Mouse (Mus musculus): ENCODE measurements around the gene Zfp961. TPM values are rescaled to one million over a fixed set of nuclear protein-coding genes. Genes with fewer than 3 reads are reported as not detected.
A peak's percentile ranks its signal among the peaks of the same experiment; 100 is the strongest.
"Not testable (repeated sequence)": the region's sequence is repeated elsewhere in the genome, so short reads cannot be mapped to it uniquely, and the experiment has no call there.

The Zfp961 gene
- polyA plus RNA-seq, 1 experiment from 2014 or later, result 20.0 TPM

- Histone ChIP-seq H3K4me3 (replicated peaks; ENCODE audit: low read length) (no peak overlapping the region), H3K4me2 (ENCODE audit: low read depth, low read length) (no peak overlapping the region), H3K9ac (ENCODE audit: low read length) (no peak overlapping the region), H3K9me3 (replicated peaks; ENCODE audit: control insufficient read depth, low read length) (no peaks in the 10 kb centered on the region; the same call in 1 of the 2 replicates), H3K36me3 (ENCODE audit: control insufficient read depth, insufficient read depth, low read length) (peaks cover 26% of the 10 kb centered on the region), H3K4me1 (ENCODE audit: control insufficient read depth, insufficient read depth, low read length) (peaks cover 3% of the 10 kb centered on the region; the same call in 1 of the 2 replicates), H3K27me3 (ENCODE audit: control insufficient read depth, insufficient read depth, low read length) (no peaks in the 10 kb centered on the region), H3K27ac (ENCODE audit: low read length) (no peak overlapping the region)
- WGBS, result 97% methylated on average over 3 of the region's 3 CpGs
- no peak for ATAC-seq (ENCODE audit: insufficient read depth, low FRiP score)
These were observed 24.3 kb upstream of the Zfp961 start for GRCm38 (mm10) chr8:71926551-71926950.

- no peak for ATAC-seq (ENCODE audit: insufficient read depth, low FRiP score)
- Histone ChIP-seq H3K27me3 (ENCODE audit: control insufficient read depth, insufficient read depth, low read length) (no peaks in the 10 kb centered on the region), H3K9me3 (replicated peaks; ENCODE audit: control insufficient read depth, low read length) (no peaks in the 10 kb centered on the region; the same call in 1 of the 2 replicates), H3K36me3 (ENCODE audit: control insufficient read depth, insufficient read depth, low read length) (peaks cover 28% of the 10 kb centered on the region), H3K27ac (ENCODE audit: low read length) (no peak overlapping the region), H3K4me3 (replicated peaks; ENCODE audit: low read length) (no peak overlapping the region), H3K4me2 (ENCODE audit: low read depth, low read length) (no peak overlapping the region), H3K9ac (ENCODE audit: low read length) (no peak overlapping the region), H3K4me1 (ENCODE audit: control insufficient read depth, insufficient read depth, low read length) (peaks cover 3% of the 10 kb centered on the region; the same call in 1 of the 2 replicates)
These were observed 23.1 kb upstream of the Zfp961 start for GRCm38 (mm10) chr8:71927779-71928178.

GRCm38 (mm10) chr8:71938037-71938436 is 12.8 kb upstream of the Zfp961 start:
- not testable (repeated sequence) for H3K9ac ChIP-seq (ENCODE audit: low read length); H3K4me3 ChIP-seq (replicated peaks; ENCODE audit: low read length); H3K27me3 ChIP-seq (ENCODE audit: control insufficient read depth, insufficient read depth, low read length); H3K27ac ChIP-seq (ENCODE audit: low read length); H3K36me3 ChIP-seq (ENCODE audit: control insufficient read depth, insufficient read depth, low read length); ATAC-seq (ENCODE audit: insufficient read depth, low FRiP score); H3K4me2 ChIP-seq (ENCODE audit: low read depth, low read length); H3K4me1 ChIP-seq (ENCODE audit: control insufficient read depth, insufficient read depth, low read length); H3K9me3 ChIP-seq (replicated peaks; ENCODE audit: control insufficient read depth, low read length)
- WGBS, result 74% methylated on average over 2 of the region's 2 CpGs

GRCm38 (mm10) chr8:71940293-71941208 is 10.3 kb upstream of the Zfp961 start:
- H3K9me3 ChIP-seq (replicated peaks; ENCODE audit: control insufficient read depth, low read length), result no peaks in the 10 kb centered on the region
- 57% methylated on average over 2 of the region's 2 CpGs for WGBS
- H3K27me3 ChIP-seq (ENCODE audit: control insufficient read depth, insufficient read depth, low read length), result no peaks in the 10 kb centered on the region
- ATAC-seq (ENCODE audit: insufficient read depth, low FRiP score), result no peak
- H3K36me3 ChIP-seq (ENCODE audit: control insufficient read depth, insufficient read depth, low read length), result no peaks in the 10 kb centered on the region
- H3K4me1 ChIP-seq (ENCODE audit: control insufficient read depth, insufficient read depth, low read length), result no peaks in the 10 kb centered on the region
- no peak overlapping the region for H3K4me2 ChIP-seq (ENCODE audit: low read depth, low read length)
- no peak overlapping the region for H3K4me3 ChIP-seq (replicated peaks; ENCODE audit: low read length)
- no peak overlapping the region for H3K9ac ChIP-seq (ENCODE audit: low read length)
- H3K27ac ChIP-seq (ENCODE audit: low read length), result no peak overlapping the region

GRCm38 (mm10) chr8:71941776-71942175 is 9.1 kb upstream of the Zfp961 start:
- H3K27me3 ChIP-seq (ENCODE audit: control insufficient read depth, insufficient read depth, low read length), result no peaks in the 10 kb centered on the region
- no peak for ATAC-seq (ENCODE audit: insufficient read depth, low FRiP score)
- H3K9me3 ChIP-seq (replicated peaks; ENCODE audit: control insufficient read depth, low read length), result no peaks in the 10 kb centered on the region
- no peaks in the 10 kb centered on the region for H3K4me1 ChIP-seq (ENCODE audit: control insufficient read depth, insufficient read depth, low read length)
- WGBS, result 76% methylated on average over 1 of the region's 1 CpGs
- no peak overlapping the region for H3K4me2 ChIP-seq (ENCODE audit: low read depth, low read length)
- no peak overlapping the region for H3K4me3 ChIP-seq (replicated peaks; ENCODE audit: low read length)
- H3K36me3 ChIP-seq (ENCODE audit: control insufficient read depth, insufficient read depth, low read length), result no peaks in the 10 kb centered on the region
- H3K27ac ChIP-seq (ENCODE audit: low read length), result no peak overlapping the region
- no peak overlapping the region for H3K9ac ChIP-seq (ENCODE audit: low read length)

- H3K4me1 ChIP-seq (ENCODE audit: control insufficient read depth, insufficient read depth, low read length), result peaks cover 8% of the 10 kb centered on the region
- H3K9ac ChIP-seq (ENCODE audit: low read length), result no peak overlapping the region
- no peaks in the 10 kb centered on the region for H3K36me3 ChIP-seq (ENCODE audit: control insufficient read depth, insufficient read depth, low read length)
- no peak for ATAC-seq (ENCODE audit: insufficient read depth, low FRiP score)
- H3K27ac ChIP-seq (ENCODE audit: low read length), result no peak overlapping the region
- no peaks in the 10 kb centered on the region for H3K9me3 ChIP-seq (replicated peaks; ENCODE audit: control insufficient read depth, low read length)
- no peak overlapping the region for H3K4me2 ChIP-seq (ENCODE audit: low read depth, low read length)
- WGBS, result 88% methylated on average over 5 of the region's 5 CpGs
- no peak overlapping the region for H3K4me3 ChIP-seq (replicated peaks; ENCODE audit: low read length)
- H3K27me3 ChIP-seq (ENCODE audit: control insufficient read depth, insufficient read depth, low read length), result no peaks in the 10 kb centered on the region
These were observed 2.2 kb upstream of the Zfp961 start for GRCm38 (mm10) chr8:71948624-71949023.

- peaks cover 6% of the 10 kb centered on the region; the same call in 1 of the 2 replicates for H3K36me3 ChIP-seq (ENCODE audit: control insufficient read depth, insufficient read depth, low read length)
- peaks cover 8% of the 10 kb centered on the region for H3K4me1 ChIP-seq (ENCODE audit: control insufficient read depth, insufficient read depth, low read length)
- 24% methylated on average over 13 of the region's 14 CpGs for WGBS
- peak overlapping the region; percentile 35; the same call in 1 of the 2 replicates for H3K27ac ChIP-seq (ENCODE audit: low read length)
- peak overlapping the region; percentile 69 for H3K4me2 ChIP-seq (ENCODE audit: low read depth, low read length)
- H3K9me3 ChIP-seq (replicated peaks; ENCODE audit: control insufficient read depth, low read length), result no peaks in the 10 kb centered on the region; the same call in 1 of the 2 replicates
- peak overlapping the region; percentile 71 for H3K4me3 ChIP-seq (replicated peaks; ENCODE audit: low read length)
- ATAC-seq (ENCODE audit: insufficient read depth, low FRiP score), result no peak
- H3K27me3 ChIP-seq (ENCODE audit: control insufficient read depth, insufficient read depth, low read length), result no peaks in the 10 kb centered on the region
- peak overlapping the region; percentile 89 for H3K9ac ChIP-seq (ENCODE audit: low read length)
These were observed 761 bp downstream of the Zfp961 start for GRCm38 (mm10) chr8:71951436-71952161.

GRCm38 (mm10) chr8:71952489-71952888 is 1.7 kb downstream of the Zfp961 start:
- Histone ChIP-seq H3K9me3 (replicated peaks; ENCODE audit: control insufficient read depth, low read length) (no peaks in the 10 kb centered on the region; the same call in 1 of the 2 replicates), H3K27me3 (ENCODE audit: control insufficient read depth, insufficient read depth, low read length) (no peaks in the 10 kb centered on the region), H3K36me3 (ENCODE audit: control insufficient read depth, insufficient read depth, low read length) (peaks cover 6% of the 10 kb centered on the region; the same call in 1 of the 2 replicates), H3K27ac (ENCODE audit: low read length) (no peak overlapping the region), H3K4me3 (replicated peaks; ENCODE audit: low read length) (no peak overlapping the region), H3K4me1 (ENCODE audit: control insufficient read depth, insufficient read depth, low read length) (peaks cover 8% of the 10 kb centered on the region), H3K4me2 (ENCODE audit: low read depth, low read length) (no peak overlapping the region), H3K9ac (ENCODE audit: low read length) (no peak overlapping the region)
- WGBS, result 71% methylated on average over 1 of the region's 1 CpGs
- no peak for ATAC-seq (ENCODE audit: insufficient read depth, low FRiP score)
